Mouse (Mus musculus) neural tube, embryonic 14.5 days (tissue): ENCODE results near the gene Cdc42. TPM values are rescaled to one million over a fixed set of nuclear protein-coding genes. Genes with fewer than 3 reads are reported as not detected.

Source experiments
- ATAC-seq: fragments of 200-750 bp; cut with Nextera tagmentation; 2 replicates; pipeline ENCODE4 v1.8.0; 2017; ENCODE audit warnings: low read depth, mild to moderate bottlenecking, moderate TSS enrichment, moderate library complexity
- H3K27ac ChIP-seq: fragments of 300-500 bp; sonication (generic); 2 replicates; pipeline ENCODE4 v1.5.1; 2014; ENCODE audit warnings: low read depth, mild to moderate bottlenecking, control low read depth, low read length, moderate library complexity, mixed read lengths
- H3K27me3 ChIP-seq: fragments of 300-500 bp; sonication (generic); 2 replicates; pipeline ENCODE4 v1.6.1; 2014; ENCODE audit warnings: low read length; ENCODE audit not compliant: control insufficient read depth, insufficient read depth
- H3K36me3 ChIP-seq: fragments of 300-500 bp; sonication (generic); 2 replicates; pipeline ENCODE4 v1.6.1; 2014; ENCODE audit warnings: low read length, mixed read lengths; ENCODE audit not compliant: control insufficient read depth, insufficient read depth
- H3K4me1 ChIP-seq: fragments of 300-500 bp; sonication (generic); 2 replicates; pipeline ENCODE4 v1.6.1; 2014; ENCODE audit warnings: low read length; ENCODE audit not compliant: control insufficient read depth, insufficient read depth
- H3K4me2 ChIP-seq: fragments of 300-500 bp; sonication (generic); 2 replicates; pipeline ENCODE4 v1.6.1; 2014; ENCODE audit warnings: mild to moderate bottlenecking, low read depth, low read length, control low read depth
- H3K4me3 ChIP-seq: fragments of 300-500 bp; sonication (generic); 2 replicates; pipeline ENCODE4 v1.5.1; 2014; ENCODE audit warnings: low read depth, low read length, control low read depth, mixed read lengths
- H3K9ac ChIP-seq: fragments of 300-500 bp; sonication (generic); replicated peaks from 2 replicates; pipeline ENCODE4 v1.6.1; 2014; ENCODE audit warnings: low read depth, mild to moderate bottlenecking, control low read depth, low read length, mixed read lengths
- H3K9me3 ChIP-seq: fragments of 300-500 bp; sonication (generic); 2 replicates; pipeline ENCODE4 v1.6.1; 2016; ENCODE audit warnings: low read length; ENCODE audit not compliant: control insufficient read depth
- WGBS: fragments of 180-500 bp; shearing (Covaris S2); extraction: QIAGEN DNeasy Blood & Tissue Kit; methylation state at CpG from one replicate; pipeline ENCODE4 v1.1.7; 2014; 5-methylcytosine and 5-hydroxymethylcytosine counted together
- polyA plus RNA-seq: library from polyadenylated mRNA; unstranded; fragments of >200 nt; fragmentation: Nextera tagmentation; extraction: Ambion mirVana; gene quantifications from 2 replicates; pipeline ENCODE4 v1.2.1, GENCODE M21; 2014

Cdc42 gene
- polyA plus RNA-seq, 1 experiment from 2014 or later, result 1,001 TPM

DNA sequence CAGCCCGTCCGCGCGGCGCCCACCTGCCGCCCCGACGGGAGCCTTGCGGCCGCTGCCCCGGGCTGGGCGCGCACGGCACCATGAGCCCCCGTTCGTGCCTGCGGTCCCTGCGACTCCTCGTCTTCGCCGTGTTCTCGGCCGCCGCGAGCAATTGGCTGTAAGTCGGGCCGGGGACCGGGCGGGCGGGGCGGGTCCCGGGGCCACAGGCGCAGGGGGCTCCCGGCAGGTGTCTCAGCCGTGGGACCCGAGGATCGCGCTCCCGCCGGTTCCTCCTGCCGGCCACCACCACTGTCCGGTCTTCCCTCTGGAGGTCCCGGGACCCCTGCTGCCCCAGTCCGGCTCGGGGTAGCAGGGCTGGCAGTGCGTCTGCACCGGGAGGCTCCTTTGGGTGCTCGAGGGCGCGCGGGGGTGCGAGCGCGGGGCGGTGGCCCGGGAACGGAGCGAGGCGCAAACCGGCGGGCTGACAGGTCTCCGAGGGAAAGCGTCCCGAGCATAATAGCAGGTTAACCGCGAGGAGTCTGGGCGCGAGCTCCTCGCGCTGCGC lies 79.8 kb downstream of the Cdc42 start:
- no peaks in the 10 kb centered on the region for H3K36me3 ChIP-seq
- H3K9me3 ChIP-seq, result no peaks in the 10 kb centered on the region
- H3K4me3 ChIP-seq, result peak overlapping the region; percentile 57
- H3K27me3 ChIP-seq, result no peaks in the 10 kb centered on the region; the same call in 1 of the 2 replicates
- peak overlapping the region; percentile 57 for H3K27ac ChIP-seq
- H3K4me1 ChIP-seq, result peaks cover 10% of the 10 kb centered on the region
- H3K4me2 ChIP-seq, result peak overlapping the region; percentile 94
- no peak for ATAC-seq
- WGBS, result under 1% methylated on average over 36 of the region's 71 CpGs
- H3K9ac ChIP-seq, result peak overlapping the region; percentile 62

DNA sequence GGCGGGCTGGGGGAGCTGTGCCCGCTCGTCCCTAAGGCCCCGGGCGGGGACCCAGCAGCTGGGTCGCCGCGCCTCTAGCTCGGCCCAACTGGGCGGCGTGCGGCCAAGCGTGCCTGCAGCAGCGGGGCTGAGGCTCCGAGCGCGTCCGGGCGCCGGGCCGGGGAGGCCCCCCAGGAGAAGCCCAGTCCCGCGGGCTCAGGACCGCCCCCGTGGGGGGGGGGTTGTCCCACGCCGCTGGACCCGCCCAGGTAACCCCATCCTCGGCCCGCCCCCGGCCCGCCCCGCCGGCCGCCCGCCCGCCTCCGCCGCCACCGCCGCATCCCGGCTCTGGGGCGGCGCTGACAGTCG lies 80.4 kb downstream of the Cdc42 start, which contains the start of gene Wnt4:
Gene Wnt4, plus strand, starts transcription at position 324 of the 348 bp plus-strand sequence.
- Histone ChIP-seq H3K4me2 (peak within 1 kb of the TSS; percentile 94), H3K9ac (peak within 1 kb of the TSS; percentile 62), H3K27me3 (no peaks in the 10 kb centered on the region; the same call in 1 of the 2 replicates), H3K36me3 (no peaks in the 10 kb centered on the region), H3K9me3 (no peaks in the 10 kb centered on the region), H3K4me1 (peaks cover 8% of the 10 kb centered on the region; the same call in 1 of the 2 replicates), H3K4me3 (peak within 1 kb of the TSS; percentile 57), H3K27ac (peak within 1 kb of the TSS; percentile 57)
- ATAC-seq, result peak; percentile 70
- 0% methylated on average over 4 of the region's 45 CpGs for WGBS

DNA sequence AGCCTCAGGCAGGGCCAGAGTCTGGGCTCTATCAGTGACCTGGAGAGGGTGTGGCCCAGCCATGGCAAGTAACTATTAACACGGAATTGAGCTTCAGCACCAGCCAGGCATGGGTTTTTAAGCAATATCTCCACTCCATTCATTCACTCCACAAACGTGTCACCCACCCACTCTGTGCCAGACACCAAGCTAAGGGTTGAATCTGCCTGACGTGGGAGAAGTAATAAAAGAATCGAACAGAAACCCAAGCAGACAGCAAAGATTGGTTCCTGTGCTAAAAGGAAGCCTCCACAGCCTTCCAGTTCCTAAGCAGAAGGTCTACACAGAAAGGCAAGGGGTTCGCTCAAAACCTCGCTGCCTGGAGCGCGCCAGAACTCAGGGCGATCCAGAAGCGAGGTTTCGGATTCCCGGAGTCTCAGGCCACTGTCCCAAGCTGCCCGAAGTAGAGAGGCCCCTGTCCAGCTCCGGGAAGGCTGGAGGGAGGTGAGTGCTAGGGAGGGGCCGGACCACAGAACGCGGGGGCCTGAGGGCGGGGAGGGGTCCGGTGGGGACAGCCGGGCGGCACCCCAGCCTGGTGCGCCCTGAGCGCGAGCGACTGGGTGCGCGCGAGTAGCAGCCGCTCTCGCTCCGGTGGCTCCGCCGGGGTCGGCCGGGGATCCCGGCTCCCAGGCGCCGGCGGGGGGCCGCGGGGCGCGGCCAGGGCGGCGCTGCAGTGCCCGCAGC lies 80.9 kb downstream of the Cdc42 start:
- 2% methylated on average over 19 of the region's 46 CpGs for WGBS

DNA sequence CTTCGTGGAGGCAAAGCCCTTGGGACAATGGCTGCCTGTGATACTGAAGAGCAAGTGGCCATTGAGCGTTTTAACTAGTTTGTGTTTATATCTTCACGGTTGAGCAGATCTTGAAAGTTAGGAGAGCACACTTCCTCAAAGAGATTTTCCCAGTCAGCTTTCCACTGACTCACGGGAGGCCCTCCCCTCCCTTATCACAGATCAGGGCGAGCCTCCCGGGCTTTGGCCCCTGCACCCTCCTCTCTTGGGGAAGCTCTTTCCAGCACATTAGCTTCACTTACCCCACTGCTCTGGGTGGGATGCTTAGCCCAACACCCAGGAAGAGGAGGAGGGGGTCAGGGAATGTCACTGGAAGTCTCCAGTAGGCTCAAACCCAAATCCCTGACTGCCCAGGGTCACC lies 83.2 kb downstream of the Cdc42 start:
- Histone ChIP-seq H3K27me3 (no peaks in the 10 kb centered on the region; the same call in 1 of the 2 replicates), H3K4me1 (peaks cover 8% of the 10 kb centered on the region; the same call in 1 of the 2 replicates), H3K36me3 (no peaks in the 10 kb centered on the region), H3K9ac (no peak overlapping the region), H3K27ac (no peak overlapping the region), H3K4me3 (no peak overlapping the region), H3K4me2 (no peak overlapping the region), H3K9me3 (no peaks in the 10 kb centered on the region)
- 7% methylated on average over 6 of the region's 6 CpGs for WGBS
- no peak for ATAC-seq

More for the DNA sequence above, 80.9 kb downstream of the Cdc42 start:
- no peaks in the 10 kb centered on the region for H3K9me3 ChIP-seq
- peaks cover 8% of the 10 kb centered on the region; the same call in 1 of the 2 replicates for H3K4me1 ChIP-seq
- no peaks in the 10 kb centered on the region for H3K36me3 ChIP-seq
- H3K9ac ChIP-seq, result peak overlapping the region; percentile 62
- H3K4me3 ChIP-seq, result peak overlapping the region; percentile 57
- 0 out of 2 replicates have a peak overlapping the region, but pooled peaks have one; percentile 16 for H3K27ac ChIP-seq
- H3K4me2 ChIP-seq, result peak overlapping the region; percentile 94
- ATAC-seq, result peak; percentile 15; the same call in 1 of the 2 replicates
- no peaks in the 10 kb centered on the region; the same call in 1 of the 2 replicates for H3K27me3 ChIP-seq

DNA sequence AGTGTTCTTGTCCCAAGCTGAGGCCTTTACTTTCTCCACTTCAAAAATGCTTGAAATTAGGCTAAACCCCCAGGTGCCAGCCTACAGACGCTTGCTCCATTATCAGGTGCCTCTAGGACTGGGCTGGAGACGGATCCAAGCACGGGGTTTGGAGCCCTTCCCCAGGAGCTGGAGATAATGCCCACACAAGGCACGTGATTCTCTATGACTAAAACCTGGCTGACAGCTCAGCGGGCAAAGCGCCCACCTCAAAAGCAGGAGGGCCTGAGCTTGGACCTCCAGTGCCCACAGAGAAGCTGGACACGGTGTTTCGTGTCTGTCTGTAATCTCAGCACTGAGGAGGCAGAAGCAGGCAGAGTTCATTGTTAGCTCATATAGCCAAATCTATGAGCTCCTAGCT lies 85.7 kb downstream of the Cdc42 start:
- 84% methylated on average over 8 of the region's 8 CpGs for WGBS
- Histone ChIP-seq H3K36me3 (no peaks in the 10 kb centered on the region), H3K4me2 (no peak overlapping the region), H3K4me1 (no peaks in the 10 kb centered on the region), H3K9me3 (no peaks in the 10 kb centered on the region), H3K27me3 (no peaks in the 10 kb centered on the region), H3K4me3 (no peak overlapping the region), H3K9ac (no peak overlapping the region), H3K27ac (no peak overlapping the region)
- no peak for ATAC-seq

Other genes starting within 250 kb of the Cdc42 start
- 1.7 and 3.5 TPM in 2 replicates for gene Wnt4, start 80.2 kb downstream of the Cdc42 start, polyA plus RNA-seq
- gene Cela3a, start 52.1 kb upstream of the Cdc42 start, polyA plus RNA-seq, result not detected in 2 replicates
- not detected in 2 replicates for gene Cela3b, start 72.8 kb upstream of the Cdc42 start, polyA plus RNA-seq
- gene 1700013G24Rik, start 95.6 kb upstream of the Cdc42 start, polyA plus RNA-seq, result not detected in 2 replicates
- 2.7 and 10.8 TPM in 2 replicates for gene Hspg2, start 111.0 kb upstream of the Cdc42 start, polyA plus RNA-seq
- not detected in 2 replicates for gene Ldlrad2, start 216.8 kb upstream of the Cdc42 start, polyA plus RNA-seq
- gene Usp48, start 236.0 kb upstream of the Cdc42 start, polyA plus RNA-seq, result 75.7 and 81.9 TPM in 2 replicates